Comparison of ENCODE assay signal across 8 mouse cellular contexts in the genomic region with DNA sequence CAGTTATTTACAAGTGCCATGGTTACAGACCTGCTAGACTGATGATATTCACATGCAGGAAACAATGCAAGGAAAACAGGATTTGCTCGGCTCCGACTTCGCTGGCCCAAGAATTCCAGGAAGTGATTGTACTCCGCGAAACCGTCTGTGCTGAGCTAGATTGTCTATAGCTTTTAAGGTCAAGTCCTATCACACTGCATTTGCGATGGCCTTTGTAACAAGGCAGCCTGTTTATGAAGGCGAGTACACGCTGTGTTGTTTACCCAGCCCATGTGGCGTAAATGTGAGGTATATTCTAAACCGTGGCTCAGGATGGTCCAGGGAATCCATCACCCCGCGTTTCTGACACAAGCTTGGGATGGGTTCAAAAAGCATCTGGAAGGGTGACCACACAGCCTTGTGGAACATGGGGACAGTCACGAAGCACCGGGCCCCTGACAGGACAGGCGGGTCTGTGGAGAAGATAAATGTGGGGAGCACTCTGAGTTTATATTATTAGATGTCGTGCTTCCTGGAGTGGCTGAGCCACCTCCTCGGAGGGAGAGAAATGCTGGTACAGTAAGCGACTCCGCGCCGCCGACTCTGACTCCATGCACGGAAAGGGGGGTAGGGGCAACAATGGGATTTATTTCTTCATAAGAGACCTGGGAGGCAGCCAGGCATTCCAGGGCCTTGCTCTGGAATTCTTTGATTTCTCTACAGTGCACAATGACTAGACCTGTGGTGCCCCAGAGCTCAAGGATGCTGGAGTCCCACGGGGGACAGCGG.
A peak's percentile ranks its signal among the peaks of the same experiment; 100 is the strongest.
DNase-seq lines count a peak whose midpoint lies in the region; ATAC-seq and TF ChIP-seq lines count a peak whose summit lies in the region.
"Had no signal": no experiment of that assay in that cellular context is flagged by ENCODE, and none has a peak within 500 bp of the region (broad histone marks: within the 10 kb centered on the region; RNA-seq: fewer than 3 reads in every experiment).

No protein-coding gene starts in this region.

- no peak for TF ChIP-seq CTCF in E14TG2a.4 (conservative IDR thresholded peaks at IDR 0.05; ENCODE audit: low read length)

- peak; percentile 62 for ATAC-seq in liver, embryonic 15.5 days (ENCODE audit: insufficient read depth)
- no peak for ATAC-seq in forebrain, embryonic 16.5 days
- ATAC-seq: forebrain, embryonic 13.5 days had no signal

- H3K4me3 ChIP-seq in E14TG2a.4 (replicated peaks; ENCODE audit: low read length), result peak overlapping the region; percentile 20; the same call in 1 of the 2 replicates
- peak overlapping the region; percentile 1; the same call in 1 of the 2 replicates for H3K4me3 ChIP-seq in brown adipose tissue, adult 24 weeks (ENCODE audit: insufficient read depth, low read depth, low read length)
- no peak overlapping the region for H3K4me3 ChIP-seq in liver, embryonic 15.5 days (replicated peaks)
- no peak overlapping the region for H3K4me3 ChIP-seq in forebrain, embryonic 16.5 days (replicated peaks; ENCODE audit: low read length)
- H3K4me3 ChIP-seq in forebrain, embryonic 10.5 days, result no peak overlapping the region
- H3K4me3 ChIP-seq: forebrain, embryonic 13.5 days had no signal

- peak; percentile 29 for DNase-seq in kidney, adult 18-20 months
- DNase-seq in forebrain, embryonic 10.5 days (ENCODE audit: extremely low spot score, low spot score), result no peak
- no peak for DNase-seq in frontal cortex, postnatal 14 days (ENCODE audit: low spot score in 2 of 2)

- no peaks in the 10 kb centered on the region for H3K4me1 ChIP-seq in E14TG2a.4 (replicated peaks; ENCODE audit: low read depth, low read length)
- H3K4me1 ChIP-seq in brown adipose tissue, adult 24 weeks (ENCODE audit: control insufficient read depth, insufficient read depth, insufficient read length, low read length), result peaks cover 5% of the 10 kb centered on the region
- no peaks in the 10 kb centered on the region for H3K4me1 ChIP-seq in liver, embryonic 15.5 days (replicated peaks)
- H3K4me1 ChIP-seq in forebrain, embryonic 16.5 days (replicated peaks; ENCODE audit: control insufficient read depth, insufficient read depth, low read length), result no peaks in the 10 kb centered on the region
- H3K4me1 ChIP-seq in forebrain, embryonic 10.5 days, result no peaks in the 10 kb centered on the region
- H3K4me1 ChIP-seq: forebrain, embryonic 13.5 days had no signal

- no peak overlapping the region for H3K9ac ChIP-seq in liver, embryonic 15.5 days
- no peak overlapping the region for H3K9ac ChIP-seq in forebrain, embryonic 16.5 days (replicated peaks; ENCODE audit: low read depth, low read length)
- H3K9ac ChIP-seq: forebrain, embryonic 13.5 days had no signal

- WGBS in liver, embryonic 15.5 days (ENCODE audit: insufficient replicate concordance), result 24% methylated on average over 26 of the region's 26 CpGs
- 88% methylated on average over 26 of the region's 26 CpGs for WGBS in forebrain, embryonic 16.5 days
- 86% methylated on average over 26 of the region's 26 CpGs for WGBS in forebrain, embryonic 10.5 days

- H3K4me2 ChIP-seq in liver, embryonic 15.5 days, result no peak overlapping the region
- no peak overlapping the region for H3K4me2 ChIP-seq in forebrain, embryonic 16.5 days (ENCODE audit: low read length)
- H3K4me2 ChIP-seq: forebrain, embryonic 13.5 days had no signal

- no peaks in the 10 kb centered on the region for H3K9me3 ChIP-seq in E14TG2a.4 (ENCODE audit: low read length)
- no peaks in the 10 kb centered on the region for H3K9me3 ChIP-seq in liver, embryonic 15.5 days (replicated peaks)
- H3K9me3 ChIP-seq in forebrain, embryonic 16.5 days (ENCODE audit: control insufficient read depth, low read length), result no peaks in the 10 kb centered on the region
- no peaks in the 10 kb centered on the region for H3K9me3 ChIP-seq in forebrain, embryonic 10.5 days
- H3K9me3 ChIP-seq: forebrain, embryonic 13.5 days had no signal

- no peaks in the 10 kb centered on the region for H3K27me3 ChIP-seq in E14TG2a.4 (ENCODE audit: insufficient read depth, low read length)
- H3K27me3 ChIP-seq in liver, embryonic 15.5 days, result no peaks in the 10 kb centered on the region
- no peaks in the 10 kb centered on the region for H3K27me3 ChIP-seq in forebrain, embryonic 16.5 days (replicated peaks; ENCODE audit: control insufficient read depth, insufficient read depth, low read length)
- no peaks in the 10 kb centered on the region for H3K27me3 ChIP-seq in forebrain, embryonic 10.5 days (ENCODE audit: poor library complexity, severe bottlenecking)
- H3K27me3 ChIP-seq: forebrain, embryonic 13.5 days had no signal

- H3K27ac ChIP-seq in brown adipose tissue, adult 24 weeks (replicated peaks; ENCODE audit: low read depth, low read length), result peak overlapping the region; percentile 61
- H3K27ac ChIP-seq in liver, embryonic 15.5 days (replicated peaks), result no peak overlapping the region
- no peak overlapping the region for H3K27ac ChIP-seq in forebrain, embryonic 16.5 days (ENCODE audit: low read length)
- H3K27ac ChIP-seq in forebrain, embryonic 10.5 days, result no peak overlapping the region
- H3K27ac ChIP-seq: forebrain, embryonic 13.5 days had no signal

- H3K36me3 ChIP-seq in E14TG2a.4 (ENCODE audit: insufficient read depth, low read length), result no peaks in the 10 kb centered on the region
- no peaks in the 10 kb centered on the region for H3K36me3 ChIP-seq in liver, embryonic 15.5 days (replicated peaks)
- no peaks in the 10 kb centered on the region for H3K36me3 ChIP-seq in forebrain, embryonic 16.5 days (ENCODE audit: control insufficient read depth, insufficient read depth)
- no peaks in the 10 kb centered on the region for H3K36me3 ChIP-seq in forebrain, embryonic 10.5 days (replicated peaks)

Comparison
In these comparisons a context has a peak if more than half of its experiments do, and no peak if none do; other contexts are left out.
1. H3K4me3 ChIP-seq: peak in E14TG2a.4 (single experiment) and brown adipose tissue, adult 24 weeks (single experiment); none in liver, embryonic 15.5 days (single experiment), forebrain, embryonic 16.5 days (single experiment) and forebrain, embryonic 10.5 days (single experiment).